Mouse (Mus musculus): ENCODE data around the gene Usp20. TPM values are rescaled to one million over a fixed set of nuclear protein-coding genes. Genes with fewer than 3 reads are reported as not detected.

Usp20 gene
- total RNA-seq, 2 experiments from 2014 or later = 58.5 to 69.1 TPM

GRCm38 (mm10) chr2:30990221-30990620, 8.1 kb downstream of the Usp20 start:
- DNase-seq = no peak

- DNase-seq = no peak
These were observed 12.8 kb downstream of the Usp20 start for GRCm38 (mm10) chr2:30994853-30995252.

- DNase-seq = peak; percentile 84
These were observed 13.4 kb downstream of the Usp20 start for GRCm38 (mm10) chr2:30995432-30995996.

- DNase-seq = no peak
These were observed 16.6 kb downstream of the Usp20 start for GRCm38 (mm10) chr2:30998443-30999260.

- no peak for DNase-seq
These were observed 20.8 kb downstream of the Usp20 start for GRCm38 (mm10) chr2:31002857-31003256.

GRCm38 (mm10) chr2:31005453-31005852, 23.4 kb downstream of the Usp20 start:
- DNase-seq = no peak

GRCm38 (mm10) chr2:31006434-31006833, 24.4 kb downstream of the Usp20 start:
- peak; percentile 74 for DNase-seq

- no peak for DNase-seq
These were observed 25.1 kb downstream of the Usp20 start for GRCm38 (mm10) chr2:31007208-31007607.

GRCm38 (mm10) chr2:31013371-31014120, 31.5 kb downstream of the Usp20 start:
- DNase-seq = no peak

GRCm38 (mm10) chr2:31017625-31018317, 35.7 kb downstream of the Usp20 start:
- no peak for DNase-seq

- no peak for DNase-seq
These were observed 36.4 kb downstream of the Usp20 start for GRCm38 (mm10) chr2:31018519-31018918.

- no peak for DNase-seq
These were observed 36.9 kb downstream of the Usp20 start for GRCm38 (mm10) chr2:31019011-31019410.

- no peak for DNase-seq
These were observed 38.1 kb downstream of the Usp20 start for GRCm38 (mm10) chr2:31020202-31020601.

- no peak for DNase-seq
These were observed 41.9 kb downstream of the Usp20 start for GRCm38 (mm10) chr2:31023940-31024339.

- DNase-seq = peak; percentile 73
These were observed 42.7 kb downstream of the Usp20 start for GRCm38 (mm10) chr2:31024618-31025370.

GRCm38 (mm10) chr2:31025458-31025857, 43.4 kb downstream of the Usp20 start:
- no peak for DNase-seq

GRCm38 (mm10) chr2:31026642-31027041, 44.6 kb downstream of the Usp20 start:
- no peak for DNase-seq

GRCm38 (mm10) chr2:31031972-31032371, 49.9 kb downstream of the Usp20 start:
- no peak for DNase-seq

- no peak for DNase-seq
These were observed 54.7 kb downstream of the Usp20 start for GRCm38 (mm10) chr2:31036811-31037210.

GRCm38 (mm10) chr2:31040043-31040442, 58.0 kb downstream of the Usp20 start:
- DNase-seq = no peak

GRCm38 (mm10) chr2:31040487-31040886, 58.4 kb downstream of the Usp20 start:
- no peak for DNase-seq

- DNase-seq = no peak
These were observed 59.3 kb downstream of the Usp20 start for GRCm38 (mm10) chr2:31041386-31041785.
